Mouse (Mus musculus): ENCODE measurements around the gene Usp24. TPM values are rescaled to one million over a fixed set of nuclear protein-coding genes. Genes with fewer than 3 reads are reported as not detected.

Gene Usp24
- polyA plus RNA-seq, 1 experiment from 2014 or later = 12.5 TPM

DNA sequence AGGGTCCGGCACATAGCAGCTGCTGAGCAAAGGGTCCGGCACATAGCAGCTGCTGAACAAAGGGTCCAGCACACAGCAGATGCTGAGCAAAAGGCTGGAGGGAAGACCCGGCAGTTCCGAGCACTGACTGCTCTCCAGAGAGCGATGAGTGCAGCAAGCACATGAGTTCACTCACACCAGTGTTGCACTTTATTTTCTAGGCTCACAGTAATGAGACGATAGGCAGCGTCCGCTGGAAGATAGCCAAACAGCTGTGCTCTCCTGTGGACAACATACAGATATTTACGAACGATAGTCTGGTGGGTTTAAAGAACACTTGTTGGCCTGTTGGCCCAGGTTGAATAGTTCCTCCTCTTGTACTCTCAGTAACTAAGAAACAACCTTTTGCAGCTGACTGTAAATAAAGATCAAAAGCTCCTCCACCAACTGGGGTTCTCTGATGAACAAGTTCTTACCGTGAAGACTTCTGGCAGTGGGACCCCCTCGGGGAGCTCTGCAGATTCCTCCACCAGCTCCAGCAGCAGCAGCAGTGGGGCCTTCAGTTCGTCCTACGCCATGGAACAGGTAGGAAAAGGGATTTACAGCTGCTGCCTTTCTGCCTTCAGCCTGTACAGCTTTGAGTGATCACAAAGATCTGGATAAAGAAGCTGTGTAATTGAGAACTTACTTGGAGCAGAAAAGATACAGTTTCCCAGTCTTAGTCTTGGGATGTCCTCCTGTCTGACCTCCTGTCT lies 63.0 kb downstream of the Usp24 start:
- Histone ChIP-seq H3K4me3 (ENCODE audit: low read depth, low read length) (no peak overlapping the region), H3K4me2 (replicated peaks; ENCODE audit: low read depth, low read length) (no peak overlapping the region), H3K9me3 (ENCODE audit: control insufficient read depth, low read length) (no peaks in the 10 kb centered on the region), H3K4me1 (replicated peaks; ENCODE audit: control insufficient read depth, insufficient read depth, low read length) (no peaks in the 10 kb centered on the region), H3K9ac (ENCODE audit: low read depth, low read length) (no peak overlapping the region), H3K27me3 (ENCODE audit: control insufficient read depth, insufficient read depth, low read length) (no peaks in the 10 kb centered on the region), H3K27ac (ENCODE audit: low read depth, low read length) (no peak overlapping the region), H3K36me3 (ENCODE audit: control insufficient read depth, insufficient read depth, low read length) (peaks cover 3% of the 10 kb centered on the region; the same call in 1 of the 2 replicates)
- DNase-seq (ENCODE audit: low spot score) = no peak
- WGBS = 84% methylated on average over 14 of the region's 14 CpGs
- no peak for ATAC-seq (ENCODE audit: low FRiP score)

DNA sequence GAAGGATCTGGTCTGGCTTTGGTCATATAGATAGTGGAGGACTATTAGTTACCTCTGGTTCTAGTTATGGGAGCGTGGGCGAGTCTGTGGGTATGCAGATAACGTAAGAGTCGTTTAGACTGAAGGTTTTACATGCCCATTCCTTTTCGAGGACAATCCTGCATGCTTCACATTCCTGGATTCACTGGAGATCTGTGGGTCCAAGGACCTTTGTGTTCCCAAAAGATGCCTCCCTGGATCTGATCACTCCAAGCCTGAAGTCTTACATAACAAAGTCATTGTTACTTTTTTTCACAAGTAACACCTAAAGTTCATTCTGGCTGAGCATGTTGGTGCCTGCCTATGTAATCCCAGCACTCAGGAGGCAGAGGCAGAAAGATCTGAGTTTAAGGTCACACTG lies 65.1 kb downstream of the Usp24 start:
- H3K4me3 ChIP-seq (ENCODE audit: low read depth, low read length) = no peak overlapping the region
- no peaks in the 10 kb centered on the region for H3K4me1 ChIP-seq (replicated peaks; ENCODE audit: control insufficient read depth, insufficient read depth, low read length)
- H3K9me3 ChIP-seq (ENCODE audit: control insufficient read depth, low read length) = no peaks in the 10 kb centered on the region
- no peak overlapping the region for H3K4me2 ChIP-seq (replicated peaks; ENCODE audit: low read depth, low read length)
- no peaks in the 10 kb centered on the region for H3K27me3 ChIP-seq (ENCODE audit: control insufficient read depth, insufficient read depth, low read length)
- WGBS = 92% methylated on average over 5 of the region's 5 CpGs
- no peak for ATAC-seq (ENCODE audit: low FRiP score)
- no peak overlapping the region for H3K9ac ChIP-seq (ENCODE audit: low read depth, low read length)
- DNase-seq (ENCODE audit: low spot score) = no peak
- H3K36me3 ChIP-seq (ENCODE audit: control insufficient read depth, insufficient read depth, low read length) = peaks cover 3% of the 10 kb centered on the region; the same call in 1 of the 2 replicates
- H3K27ac ChIP-seq (ENCODE audit: low read depth, low read length) = no peak overlapping the region

- Histone ChIP-seq H3K36me3 (ENCODE audit: control insufficient read depth, insufficient read depth, low read length) (peaks cover 10% of the 10 kb centered on the region; the same call in 1 of the 2 replicates), H3K4me1 (replicated peaks; ENCODE audit: control insufficient read depth, insufficient read depth, low read length) (no peaks in the 10 kb centered on the region), H3K27me3 (ENCODE audit: control insufficient read depth, insufficient read depth, low read length) (no peaks in the 10 kb centered on the region), H3K9ac (ENCODE audit: low read depth, low read length) (no peak overlapping the region), H3K4me2 (replicated peaks; ENCODE audit: low read depth, low read length) (no peak overlapping the region), H3K9me3 (ENCODE audit: control insufficient read depth, low read length) (no peaks in the 10 kb centered on the region), H3K27ac (ENCODE audit: low read depth, low read length) (no peak overlapping the region), H3K4me3 (ENCODE audit: low read depth, low read length) (no peak overlapping the region)
- ATAC-seq (ENCODE audit: low FRiP score) (no peak), DNase-seq (ENCODE audit: low spot score) (no peak)
- WGBS = 93% methylated on average over 3 of the region's 3 CpGs
These were observed 73.9 kb downstream of the Usp24 start for GRCm38 (mm10) chr4:106389908-106390307.

DNA sequence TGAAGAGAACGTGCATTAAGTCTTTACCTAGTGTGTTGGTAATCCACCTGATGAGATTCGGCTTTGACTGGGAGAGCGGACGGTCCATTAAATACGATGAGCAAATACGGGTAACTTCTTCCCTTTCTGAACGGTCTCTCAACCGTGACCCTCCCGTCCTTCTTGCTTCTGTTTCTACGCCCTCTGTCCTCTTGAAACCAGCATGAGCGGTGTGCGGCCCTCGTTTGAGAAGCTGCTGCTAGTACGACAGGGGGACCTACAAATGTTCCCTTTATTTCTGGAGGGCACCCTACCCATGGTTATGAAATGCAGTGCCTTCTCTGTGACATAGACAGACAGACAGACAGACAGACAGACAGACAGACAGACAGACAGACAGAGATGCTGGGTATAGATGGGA lies 93.6 kb downstream of the Usp24 start:
- no peaks in the 10 kb centered on the region for H3K4me1 ChIP-seq (replicated peaks; ENCODE audit: control insufficient read depth, insufficient read depth, low read length)
- H3K36me3 ChIP-seq (ENCODE audit: control insufficient read depth, insufficient read depth, low read length) = peaks cover 5% of the 10 kb centered on the region; the same call in 1 of the 2 replicates
- H3K27me3 ChIP-seq (ENCODE audit: control insufficient read depth, insufficient read depth, low read length) = no peaks in the 10 kb centered on the region
- ATAC-seq (ENCODE audit: low FRiP score) (no peak), DNase-seq (ENCODE audit: low spot score) (no peak)
- no peaks in the 10 kb centered on the region for H3K9me3 ChIP-seq (ENCODE audit: control insufficient read depth, low read length)
- no peak overlapping the region for H3K9ac ChIP-seq (ENCODE audit: low read depth, low read length)
- H3K4me3 ChIP-seq (ENCODE audit: low read depth, low read length) = no peak overlapping the region
- H3K27ac ChIP-seq (ENCODE audit: low read depth, low read length) = no peak overlapping the region
- 88% methylated on average over 14 of the region's 14 CpGs for WGBS
- no peak overlapping the region for H3K4me2 ChIP-seq (replicated peaks; ENCODE audit: low read depth, low read length)

DNA sequence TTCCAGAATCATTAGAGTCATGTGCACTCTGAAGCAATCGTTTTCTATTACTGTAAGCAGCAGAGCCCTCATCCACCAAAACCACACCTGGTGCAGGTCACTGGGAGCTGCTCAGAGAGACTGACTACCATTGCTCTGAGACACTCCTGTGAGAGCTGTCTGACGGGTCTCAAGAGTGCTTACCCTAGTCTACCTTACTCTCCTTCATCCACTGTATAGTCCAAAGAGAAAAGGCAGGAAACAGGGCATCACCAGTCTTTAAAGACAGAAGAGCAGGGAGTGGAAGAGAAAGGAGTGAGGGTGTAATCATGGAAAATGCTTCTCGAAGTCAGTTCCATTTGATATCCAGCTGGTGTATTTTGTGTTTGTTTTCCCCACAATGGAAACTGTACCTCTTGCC lies 103.2 kb downstream of the Usp24 start:
- Histone ChIP-seq H3K4me1 (replicated peaks; ENCODE audit: control insufficient read depth, insufficient read depth, low read length) (no peaks in the 10 kb centered on the region), H3K27me3 (ENCODE audit: control insufficient read depth, insufficient read depth, low read length) (no peaks in the 10 kb centered on the region), H3K9me3 (ENCODE audit: control insufficient read depth, low read length) (no peaks in the 10 kb centered on the region), H3K4me2 (replicated peaks; ENCODE audit: low read depth, low read length) (no peak overlapping the region), H3K36me3 (ENCODE audit: control insufficient read depth, insufficient read depth, low read length) (peaks cover 7% of the 10 kb centered on the region; the same call in 1 of the 2 replicates), H3K27ac (ENCODE audit: low read depth, low read length) (no peak overlapping the region), H3K4me3 (ENCODE audit: low read depth, low read length) (no peak overlapping the region), H3K9ac (ENCODE audit: low read depth, low read length) (no peak overlapping the region)
- ATAC-seq (ENCODE audit: low FRiP score) = no peak
- no peak for DNase-seq (ENCODE audit: low spot score)
- WGBS = 88% methylated on average over 3 of the region's 3 CpGs

GRCm38 (mm10) chr4:106419791-106420190 lies 103.8 kb downstream of the Usp24 start:
- H3K9ac ChIP-seq (ENCODE audit: low read depth, low read length) = no peak overlapping the region
- H3K27me3 ChIP-seq (ENCODE audit: control insufficient read depth, insufficient read depth, low read length) = no peaks in the 10 kb centered on the region
- H3K9me3 ChIP-seq (ENCODE audit: control insufficient read depth, low read length) = no peaks in the 10 kb centered on the region
- no peak overlapping the region for H3K4me2 ChIP-seq (replicated peaks; ENCODE audit: low read depth, low read length)
- ATAC-seq (ENCODE audit: low FRiP score) (no peak), DNase-seq (ENCODE audit: low spot score) (no peak)
- peaks cover 7% of the 10 kb centered on the region; the same call in 1 of the 2 replicates for H3K36me3 ChIP-seq (ENCODE audit: control insufficient read depth, insufficient read depth, low read length)
- WGBS = 95% methylated on average over 6 of the region's 6 CpGs
- no peak overlapping the region for H3K27ac ChIP-seq (ENCODE audit: low read depth, low read length)
- H3K4me1 ChIP-seq (replicated peaks; ENCODE audit: control insufficient read depth, insufficient read depth, low read length) = no peaks in the 10 kb centered on the region
- no peak overlapping the region for H3K4me3 ChIP-seq (ENCODE audit: low read depth, low read length)

- ATAC-seq (ENCODE audit: low FRiP score) = no peak
- Histone ChIP-seq H3K4me3 (ENCODE audit: low read depth, low read length) (no peak overlapping the region), H3K36me3 (ENCODE audit: control insufficient read depth, insufficient read depth, low read length) (peaks cover 7% of the 10 kb centered on the region; the same call in 1 of the 2 replicates), H3K9me3 (ENCODE audit: control insufficient read depth, low read length) (no peaks in the 10 kb centered on the region), H3K27me3 (ENCODE audit: control insufficient read depth, insufficient read depth, low read length) (no peaks in the 10 kb centered on the region), H3K4me2 (replicated peaks; ENCODE audit: low read depth, low read length) (no peak overlapping the region), H3K27ac (ENCODE audit: low read depth, low read length) (no peak overlapping the region), H3K9ac (ENCODE audit: low read depth, low read length) (no peak overlapping the region), H3K4me1 (replicated peaks; ENCODE audit: control insufficient read depth, insufficient read depth, low read length) (no peaks in the 10 kb centered on the region)
- WGBS = 96% methylated on average over 3 of the region's 3 CpGs
- no peak for DNase-seq (ENCODE audit: low spot score)
These were observed 106.6 kb downstream of the Usp24 start for GRCm38 (mm10) chr4:106422597-106422996.

- no peak for DNase-seq (ENCODE audit: low spot score)
These were observed 108.5 kb downstream of the Usp24 start for GRCm38 (mm10) chr4:106424560-106424959.

GRCm38 (mm10) chr4:106426286-106426685 lies 110.3 kb downstream of the Usp24 start:
- Histone ChIP-seq H3K9ac (ENCODE audit: low read depth, low read length) (no peak overlapping the region), H3K4me1 (replicated peaks; ENCODE audit: control insufficient read depth, insufficient read depth, low read length) (no peaks in the 10 kb centered on the region), H3K4me2 (replicated peaks; ENCODE audit: low read depth, low read length) (no peak overlapping the region), H3K36me3 (ENCODE audit: control insufficient read depth, insufficient read depth, low read length) (no peaks in the 10 kb centered on the region; the same call in 1 of the 2 replicates), H3K27ac (ENCODE audit: low read depth, low read length) (no peak overlapping the region), H3K4me3 (ENCODE audit: low read depth, low read length) (no peak overlapping the region), H3K27me3 (ENCODE audit: control insufficient read depth, insufficient read depth, low read length) (no peaks in the 10 kb centered on the region), H3K9me3 (ENCODE audit: control insufficient read depth, low read length) (no peaks in the 10 kb centered on the region)
- ATAC-seq (ENCODE audit: low FRiP score) (no peak), DNase-seq (ENCODE audit: low spot score) (peak; percentile 9)
- WGBS = 70% methylated on average over 5 of the region's 5 CpGs

More at GRCm38 (mm10) chr4:106424560-106424959, 108.5 kb downstream of the Usp24 start:
- WGBS = 81% methylated on average over 1 of the region's 1 CpGs
- Histone ChIP-seq H3K4me3 (ENCODE audit: low read depth, low read length) (no peak overlapping the region), H3K36me3 (ENCODE audit: control insufficient read depth, insufficient read depth, low read length) (peaks cover 7% of the 10 kb centered on the region), H3K4me1 (replicated peaks; ENCODE audit: control insufficient read depth, insufficient read depth, low read length) (no peaks in the 10 kb centered on the region), H3K27me3 (ENCODE audit: control insufficient read depth, insufficient read depth, low read length) (no peaks in the 10 kb centered on the region), H3K4me2 (replicated peaks; ENCODE audit: low read depth, low read length) (no peak overlapping the region), H3K9me3 (ENCODE audit: control insufficient read depth, low read length) (no peaks in the 10 kb centered on the region), H3K9ac (ENCODE audit: low read depth, low read length) (no peak overlapping the region), H3K27ac (ENCODE audit: low read depth, low read length) (no peak overlapping the region)
- ATAC-seq (ENCODE audit: low FRiP score) = no peak
